Mouse (Mus musculus) limb, embryonic 11.5 days (tissue): ENCODE results near the gene Ppil3. TPM values are rescaled to one million over a fixed set of nuclear protein-coding genes. Genes with fewer than 3 reads are reported as not detected.

Experiments
- ATAC-seq: fragments of 200-750 bp; cut with Nextera tagmentation; 2 replicates; pipeline ENCODE4 v1.8.0; 2017; ENCODE audit warnings: low read depth; ENCODE audit not compliant: insufficient number of reproducible peaks, low FRiP score, low TSS enrichment
- DNase-seq: peaks from one replicate; pipeline ENCODE4 v3.0.0-alpha.2; 2015; ENCODE audit warnings: low spot score
- H3K27ac ChIP-seq: fragments of 300-500 bp; sonication (generic); replicated peaks from 2 replicates; pipeline ENCODE4 v1.5.1; 2014; ENCODE audit warnings: low read depth, mild to moderate bottlenecking, low read length
- H3K27me3 ChIP-seq: fragments of 300-500 bp; sonication (generic); 2 replicates; pipeline ENCODE4 v1.6.1; 2014; ENCODE audit warnings: mild to moderate bottlenecking, low read length, mixed read lengths; ENCODE audit not compliant: control insufficient read depth, insufficient read depth
- H3K36me3 ChIP-seq: fragments of 300-500 bp; sonication (generic); 2 replicates; pipeline ENCODE4 v1.6.1; 2014; ENCODE audit warnings: mild to moderate bottlenecking, low read length, moderate library complexity, mixed read lengths; ENCODE audit not compliant: control insufficient read depth, insufficient read depth
- H3K4me1 ChIP-seq: fragments of 300-500 bp; sonication (generic); 2 replicates; pipeline ENCODE4 v1.6.1; 2014; ENCODE audit warnings: low read length, mixed read lengths; ENCODE audit not compliant: control insufficient read depth, insufficient read depth
- H3K4me2 ChIP-seq: fragments of 300-500 bp; sonication (generic); 2 replicates; pipeline ENCODE4 v1.6.1; 2014; ENCODE audit warnings: low read depth, mild to moderate bottlenecking, moderate library complexity; ENCODE audit not compliant: severe bottlenecking
- H3K4me3 ChIP-seq: fragments of 300-500 bp; sonication (generic); 2 replicates; pipeline ENCODE4 v1.5.1; 2014; ENCODE audit warnings: low read depth, low read length
- H3K9ac ChIP-seq: fragments of 300-500 bp; sonication (generic); 2 replicates; pipeline ENCODE4 v1.6.1; 2014; ENCODE audit warnings: mild to moderate bottlenecking, low read length
- H3K9me3 ChIP-seq: fragments of 300-500 bp; sonication (generic); 2 replicates; pipeline ENCODE4 v1.6.1; 2016; ENCODE audit warnings: low read length; ENCODE audit not compliant: control insufficient read depth
- WGBS: fragments of 180-500 bp; shearing (Covaris S2); extraction: QIAGEN DNeasy Blood & Tissue Kit; methylation state at CpG from one replicate; pipeline ENCODE4 v1.1.7; 2014; 5-methylcytosine and 5-hydroxymethylcytosine counted together
- polyA plus RNA-seq: library from polyadenylated mRNA; unstranded; fragments of >200 nt; fragmentation: Nextera tagmentation; extraction: Ambion mirVana; gene quantifications from 2 replicates; pipeline ENCODE4 v1.2.1, GENCODE M21; 2014

The Ppil3 gene
- polyA plus RNA-seq, 1 experiment from 2014 or later: 57.2 TPM

GRCm38 (mm10) chr1:58391421-58392267, 53.6 kb downstream of the Ppil3 start:
- no peaks in the 10 kb centered on the region for H3K27me3 ChIP-seq
- peaks cover 5% of the 10 kb centered on the region; the same call in 1 of the 2 replicates for H3K36me3 ChIP-seq
- H3K4me3 ChIP-seq: peak overlapping the region; percentile 90
- H3K9me3 ChIP-seq: no peaks in the 10 kb centered on the region
- WGBS: 46% methylated on average over 19 of the region's 19 CpGs
- ATAC-seq (no peak), DNase-seq (peak; percentile 34)
- peak overlapping the region; percentile 84 for H3K4me2 ChIP-seq
- peaks cover 7% of the 10 kb centered on the region; the same call in 1 of the 2 replicates for H3K4me1 ChIP-seq
- no peak overlapping the region for H3K27ac ChIP-seq
- peak overlapping the region; percentile 97 for H3K9ac ChIP-seq

DNA sequence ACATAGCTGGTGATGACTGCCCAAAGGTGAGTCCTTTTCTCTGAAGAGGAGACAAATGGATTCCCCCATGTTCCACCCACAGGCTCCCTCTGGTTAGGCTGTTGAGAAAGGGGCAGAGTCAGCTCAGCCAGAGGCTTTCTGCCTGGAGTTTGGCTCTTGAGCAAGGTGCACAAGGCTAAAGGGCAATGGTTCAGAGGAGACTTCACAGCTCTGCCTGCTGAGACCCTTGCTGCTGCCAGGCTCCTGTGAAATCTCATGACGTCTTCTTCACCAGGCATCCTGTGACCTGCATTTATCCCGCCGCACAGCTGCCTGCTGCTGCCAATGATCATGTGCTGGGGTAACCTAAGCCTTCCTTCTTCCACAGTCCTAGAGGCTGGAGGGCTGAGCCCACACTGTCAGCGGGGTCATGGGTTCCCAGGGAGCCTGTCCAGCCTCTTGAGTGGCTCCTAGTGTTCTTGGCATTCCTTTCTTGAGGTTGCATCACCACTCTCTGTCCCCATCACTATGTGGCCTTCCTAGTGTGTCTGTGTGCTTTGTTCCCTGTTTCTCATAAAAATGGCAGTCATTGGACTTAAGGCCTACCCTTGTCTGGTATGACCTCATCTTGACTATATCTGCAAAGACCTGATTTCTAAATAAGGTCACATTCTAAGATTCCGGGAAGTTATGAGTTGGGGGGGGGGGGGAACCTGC, 62.6 kb downstream of the Ppil3 start:
- ATAC-seq: no peak
- Histone ChIP-seq H3K4me2 (no peak overlapping the region), H3K27ac (no peak overlapping the region), H3K4me3 (no peak overlapping the region), H3K9me3 (no peaks in the 10 kb centered on the region), H3K9ac (no peak overlapping the region), H3K4me1 (no peaks in the 10 kb centered on the region), H3K27me3 (no peaks in the 10 kb centered on the region), H3K36me3 (no peaks in the 10 kb centered on the region)
- no peak for DNase-seq
- WGBS: 70% methylated on average over 5 of the region's 5 CpGs

Other genes with a start within 250 kb of the Ppil3 start
- gene Aox4, start 235.1 kb downstream of the Ppil3 start, polyA plus RNA-seq: 0.08 and 0.30 TPM in 2 replicates
- 0.09 TPM in 1 of 2 replicates, not detected in the other for gene Aox2, start 167.2 kb downstream of the Ppil3 start, polyA plus RNA-seq
- gene Bzw1, start 52.6 kb downstream of the Ppil3 start, polyA plus RNA-seq: 499 and 502 TPM in 2 replicates
- 166 and 176 TPM in 2 replicates for gene Clk1, start 21.4 kb downstream of the Ppil3 start, polyA plus RNA-seq
- 68.4 and 68.8 TPM in 2 replicates for gene Nif3l1, start 335 bp downstream of the Ppil3 start, polyA plus RNA-seq
- 53.6 and 56.7 TPM in 2 replicates for gene Orc2, start 59.6 kb upstream of the Ppil3 start, polyA plus RNA-seq
- gene Fam126b, start 140.8 kb upstream of the Ppil3 start, polyA plus RNA-seq: 6.5 and 7.0 TPM in 2 replicates
- gene Ndufb3, start 140.9 kb upstream of the Ppil3 start, polyA plus RNA-seq: 144 and 149 TPM in 2 replicates